Mouse (Mus musculus) kidney, adult 9 months (tissue): ENCODE measurements around the gene Tmem209.

Experiments used
- DNase-seq: peaks from one replicate; pipeline ENCODE4 v3.0.0; 2022

Gene Tmem209

GRCm38 (mm10) chr6:30509265-30510239, at the start of gene Tmem209, which contains the start of gene Ssmem1:
Gene Tmem209 (minus strand): TSS chr6:30509783.
Gene Ssmem1 (plus strand): TSS chr6:30509849.
- DNase-seq, result peak; percentile 99

DNA sequence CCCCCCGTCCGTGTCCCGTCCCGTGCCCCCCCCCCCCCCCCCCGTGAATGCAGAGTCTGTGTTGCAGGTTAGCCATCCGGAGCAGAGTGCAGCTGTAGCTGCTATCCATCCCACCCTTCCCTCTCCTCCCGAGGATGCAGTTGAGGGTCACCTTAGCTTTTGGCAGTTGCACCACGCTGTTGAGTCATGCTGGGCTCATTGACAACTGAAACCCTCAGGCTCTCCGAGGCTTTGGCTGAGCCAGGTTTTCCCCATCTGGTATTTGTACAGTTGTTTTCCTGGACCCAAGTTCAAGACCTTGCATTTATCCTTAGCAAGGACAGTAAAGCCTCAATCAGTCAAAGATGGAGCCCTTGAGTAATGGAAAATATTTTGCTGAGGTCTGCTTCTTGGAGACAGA, 46.5 kb upstream of the Tmem209 start:
- DNase-seq, result peak; percentile 9

GRCm38 (mm10) chr6:30554621-30555170, 45.1 kb upstream of the Tmem209 start:
- no peak for DNase-seq

DNA sequence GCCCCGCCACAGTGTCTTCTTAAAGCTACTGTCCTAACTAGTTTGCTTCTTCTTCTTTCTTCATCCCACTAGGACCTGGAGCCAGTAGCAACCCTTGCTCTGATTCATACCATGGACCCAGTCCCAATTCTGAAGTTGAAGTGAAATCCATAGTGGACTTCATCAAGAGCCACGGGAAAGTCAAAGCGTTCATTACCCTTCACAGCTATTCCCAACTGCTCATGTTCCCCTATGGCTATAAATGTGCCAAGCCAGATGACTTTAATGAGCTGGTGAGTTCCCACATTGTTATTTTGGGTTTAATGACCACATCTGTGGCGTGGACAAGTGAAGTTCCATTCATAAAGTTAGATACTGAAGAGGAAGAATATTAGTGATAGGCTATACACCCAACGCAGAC, 44.5 kb upstream of the Tmem209 start:
- no peak for DNase-seq

GRCm38 (mm10) chr6:30553381-30554010, 43.9 kb upstream of the Tmem209 start:
- DNase-seq, result no peak

DNA sequence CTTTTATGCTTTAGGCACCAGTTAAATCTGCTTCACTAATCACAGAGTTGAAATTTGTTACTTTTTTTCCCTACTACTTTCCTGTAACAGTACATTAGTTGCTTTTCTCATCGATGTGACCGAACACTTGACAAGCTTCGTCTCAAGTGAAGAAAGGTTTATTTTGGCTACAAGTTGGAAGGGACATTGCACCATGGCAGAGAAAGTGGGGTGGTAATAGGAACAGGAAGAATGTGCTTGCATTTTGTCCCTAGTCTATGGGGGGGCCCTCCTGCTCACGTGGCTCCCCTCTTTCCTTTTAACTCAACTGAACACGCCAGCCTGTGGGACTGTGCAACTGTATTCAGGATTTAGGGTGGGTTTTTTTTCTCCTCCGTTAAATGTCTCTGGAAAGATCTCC, 43.0 kb upstream of the Tmem209 start:
- no peak for DNase-seq

GRCm38 (mm10) chr6:30551644-30552580, 42.3 kb upstream of the Tmem209 start:
- DNase-seq, result no peak

- no peak for DNase-seq
Observed at GRCm38 (mm10) chr6:30551193-30551515, 41.6 kb upstream of the Tmem209 start.

GRCm38 (mm10) chr6:30550496-30551192, 41.1 kb upstream of the Tmem209 start:
- DNase-seq, result no peak

- DNase-seq, result no peak
Observed at GRCm38 (mm10) chr6:30549231-30549761, 39.7 kb upstream of the Tmem209 start.

GRCm38 (mm10) chr6:30547656-30548306, 38.2 kb upstream of the Tmem209 start:
- no peak for DNase-seq

DNA sequence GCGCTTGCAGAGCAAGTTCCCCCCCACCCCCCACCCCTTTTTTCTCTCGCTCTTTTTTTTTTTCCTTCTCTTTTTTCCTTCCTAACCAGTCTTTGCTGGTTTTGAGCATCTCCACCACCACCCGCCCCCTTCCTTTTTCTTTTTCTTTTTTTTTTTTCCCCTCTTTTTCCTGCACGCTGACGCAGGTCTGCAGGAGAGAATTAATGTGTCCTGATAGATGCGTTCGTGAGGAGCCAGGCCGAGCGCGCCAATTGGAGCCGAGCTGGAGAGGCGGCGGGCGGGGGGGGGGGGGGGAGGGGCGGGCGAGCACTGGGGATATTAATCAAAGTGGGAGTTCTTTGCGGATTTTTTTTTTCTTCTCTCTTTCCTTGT, 37.7 kb upstream of the Tmem209 start:
- no peak for DNase-seq

- DNase-seq, result no peak
Observed at GRCm38 (mm10) chr6:30546571-30547273, 37.1 kb upstream of the Tmem209 start.

DNA sequence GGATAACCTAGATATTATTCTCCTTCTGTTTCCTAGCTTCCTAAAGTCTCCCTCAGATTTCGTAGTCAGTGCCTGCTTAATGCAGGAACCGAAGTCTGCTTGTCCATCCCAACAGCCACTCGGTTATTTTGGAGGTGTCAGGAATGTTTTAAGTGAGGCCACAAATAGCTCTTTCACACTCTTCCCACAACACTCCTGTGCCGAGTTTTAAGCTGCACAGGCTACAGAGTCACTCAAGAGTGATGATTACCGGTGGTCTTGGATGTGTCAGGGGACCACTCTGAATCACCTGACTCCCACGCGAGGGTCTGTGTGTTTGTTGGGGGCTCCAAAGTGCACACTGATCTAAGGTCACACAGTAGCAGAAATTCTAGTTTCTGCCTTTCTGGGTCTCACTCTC, 36.1 kb upstream of the Tmem209 start:
- DNase-seq, result no peak

DNA sequence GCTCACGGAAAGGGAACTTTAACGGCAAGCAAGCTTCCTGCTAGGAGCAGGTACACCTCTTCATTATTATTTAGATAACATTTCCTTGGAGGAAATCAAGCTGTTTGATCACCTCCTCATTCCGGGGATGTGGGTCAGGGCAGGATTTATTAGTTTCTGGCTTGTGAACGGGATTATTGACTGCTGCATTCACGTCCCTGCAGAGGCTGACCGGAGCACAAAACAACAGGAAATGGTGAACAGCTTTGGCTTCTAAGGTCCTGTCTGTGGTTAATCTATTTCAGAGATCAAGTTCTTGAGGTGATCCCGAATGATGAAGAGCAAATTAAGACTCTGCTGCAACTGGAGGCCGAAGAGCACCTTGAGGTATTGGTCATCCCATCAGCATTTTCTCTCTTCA, 34.3 kb upstream of the Tmem209 start:
- DNase-seq, result no peak

DNA sequence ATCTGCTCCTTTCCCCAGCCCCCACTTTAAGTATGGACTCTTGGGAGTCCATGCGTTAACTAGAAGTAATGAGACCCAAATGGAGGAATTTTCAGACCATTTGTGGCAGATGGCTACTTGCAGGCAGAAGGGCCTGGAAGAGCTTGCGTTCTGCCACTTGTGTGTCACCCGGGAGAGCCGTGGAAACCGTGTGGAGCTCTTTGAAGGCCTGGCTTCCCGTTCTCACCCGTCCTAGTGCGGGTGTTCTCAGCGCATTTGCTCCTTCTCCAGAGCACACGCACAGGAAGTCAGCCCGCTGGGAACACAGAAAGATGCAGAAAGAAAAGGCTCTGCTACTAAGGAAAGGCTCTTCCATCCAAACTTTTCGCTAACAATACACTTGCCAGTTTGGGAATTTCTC, 33.5 kb upstream of the Tmem209 start:
- no peak for DNase-seq

DNA sequence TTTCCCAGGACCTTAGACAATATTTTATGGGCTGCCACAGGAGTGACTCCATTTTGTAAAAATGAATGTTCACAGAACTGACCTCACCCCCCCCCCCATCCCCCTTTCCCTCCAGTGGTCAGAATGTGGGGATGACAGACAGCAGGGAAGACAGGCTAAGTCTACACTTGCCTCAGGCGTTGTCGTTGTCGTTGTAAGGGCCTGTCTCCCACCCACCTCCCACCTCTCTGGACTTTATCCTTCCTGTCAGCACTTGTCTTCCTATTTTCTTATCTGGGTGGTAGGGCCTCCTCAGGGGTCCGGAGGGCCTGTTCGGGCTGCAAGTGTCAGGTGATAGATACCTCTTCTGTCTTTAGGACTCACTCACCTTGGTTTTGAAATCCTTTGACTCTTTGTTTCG, 32.7 kb upstream of the Tmem209 start:
- DNase-seq, result no peak

- no peak for DNase-seq
Observed at GRCm38 (mm10) chr6:30541009-30541799, 31.6 kb upstream of the Tmem209 start, which contains the start of gene Cpa2. Gene Cpa2 (plus strand): TSS chr6:30541582.

DNA sequence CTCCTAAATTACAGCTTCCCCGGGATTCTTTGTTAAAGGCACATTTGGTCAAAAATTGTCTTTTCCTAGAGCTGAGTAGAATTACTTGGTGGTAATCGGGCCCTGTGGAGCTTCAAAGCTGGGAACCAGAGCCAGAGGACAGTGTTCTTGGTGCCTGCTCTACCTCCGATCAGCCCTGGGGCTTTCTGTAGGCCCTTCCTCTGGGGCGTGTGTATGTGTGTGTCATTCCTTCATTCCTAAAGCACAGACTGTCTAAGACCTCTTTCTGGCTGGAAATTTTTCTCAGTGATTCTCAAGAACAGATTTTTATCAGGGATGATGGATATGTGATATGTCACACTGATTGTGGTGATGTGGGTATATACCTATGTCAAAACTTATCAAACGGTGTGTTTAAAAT, 29.2 kb upstream of the Tmem209 start:
- no peak for DNase-seq

DNA sequence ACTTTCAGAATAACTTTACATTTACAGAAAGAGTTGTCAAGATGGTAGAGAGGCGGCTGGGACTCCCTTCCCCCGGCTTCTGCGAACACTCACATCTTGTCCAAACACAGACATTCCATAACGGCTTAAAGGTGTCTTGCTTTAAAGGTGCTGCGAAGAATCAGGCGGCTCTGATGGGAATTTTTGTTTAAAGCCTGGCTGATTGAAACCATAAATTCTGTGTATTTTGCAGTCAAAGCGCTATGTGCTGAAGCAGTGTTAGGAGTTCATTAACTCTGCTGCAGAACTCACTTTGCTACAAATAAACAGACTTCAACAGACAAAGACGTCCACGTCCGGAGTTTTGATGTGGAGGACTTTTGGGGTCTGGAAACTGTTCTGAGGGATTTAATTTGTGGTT, 28.7 kb upstream of the Tmem209 start:
- no peak for DNase-seq
